Mouse (Mus musculus) heart, adult 2 months (tissue): ENCODE measurements around the gene Fbll1. TPM values are rescaled to one million over a fixed set of nuclear protein-coding genes. Genes with fewer than 3 reads are reported as not detected.

Experiments used
- DNase-seq, 2 experiments: peaks; one replicate each; pipeline ENCODE4 v3.0.0; 2021
- H3K27ac ChIP-seq: fragments of 200-600 bp; 2 replicates; pipeline ENCODE4 v1.8.1; 2022
- H3K27me3 ChIP-seq: fragments of 200-500 bp; 2 replicates; pipeline ENCODE4 v1.6.1; 2012; ENCODE audit warnings: mild to moderate bottlenecking, low read length, inconsistent platforms, mixed read lengths; ENCODE audit not compliant: control insufficient read depth, insufficient read depth
- H3K36me3 ChIP-seq: fragments of 200-500 bp; 2 replicates; pipeline ENCODE4 v1.6.1; 2012; ENCODE audit warnings: low read length, inconsistent platforms; ENCODE audit not compliant: control insufficient read depth, insufficient read depth
- H3K4me1 ChIP-seq: fragments of 200-500 bp; 2 replicates; pipeline ENCODE4 v1.6.1; 2011; ENCODE audit warnings: low read length; ENCODE audit not compliant: control insufficient read depth, insufficient read depth
- H3K4me3 ChIP-seq: fragments of 200-600 bp; 2 replicates; pipeline ENCODE4 v1.8.1; 2022
- H3K79me2 ChIP-seq: fragments of 200-500 bp; replicated peaks from 2 replicates; pipeline ENCODE4 v1.6.1; 2012; ENCODE audit warnings: mild to moderate bottlenecking, inconsistent platforms, low read length, moderate library complexity, mixed read lengths; ENCODE audit not compliant: control insufficient read depth, insufficient read depth
- H3K9ac ChIP-seq: fragments of 200-500 bp; 2 replicates; pipeline ENCODE4 v1.6.1; 2012; ENCODE audit warnings: low read depth, mild to moderate bottlenecking, control low read depth, inconsistent platforms, low read length, mixed read lengths
- CTCF ChIP-seq: fragments of 200-600 bp; IDR thresholded peaks from 2 replicates; pipeline ENCODE4 v1.8.1; 2022; ENCODE audit warnings: antibody characterized with exemption, mild to moderate bottlenecking, moderate library complexity
- EP300 ChIP-seq: fragments of 200-500 bp; IDR thresholded peaks from 2 replicates; pipeline ENCODE4 v1.6.1; 2011; ENCODE audit warnings: low read depth, low read length, control low read depth; ENCODE audit not compliant: insufficient read depth
- WGBS: fragments of 180-500 bp; shearing (Covaris S2); methylation state at CpG from one replicate; pipeline ENCODE4 v1.1.7; 2018; 5-methylcytosine and 5-hydroxymethylcytosine counted together
- intact Hi-C: fragments of 180-260 bp; cut with DNase I; formaldehyde crosslinking; loops from one replicate; pipeline ENCODE4 v1.15.1; 2025
- microRNA-seq, 2 experiments: library from miRNA; unstranded; fragments of <30 nt; microRNA quantifications; one replicate each; pipeline ENCODE4 v1.2.0; 2021
- polyA plus RNA-seq: library from polyadenylated mRNA; depleted of rRNA; stranded (reverse); fragments of >200 nt; gene quantifications from 2 replicates; pipeline ENCODE4 v1.2.3, GENCODE M21; 2012; rRNA removed
- total RNA-seq, 2 experiments: library from RNA; stranded (reverse); gene quantifications; 2 replicates each; pipeline ENCODE4 v1.2.3; 2021

Gene Fbll1
- total and polyA plus RNA-seq, 3 experiments = not detected

GRCm38 (mm10) chr11:35750578-35750977 lies 48.1 kb downstream of the Fbll1 start:
- Histone ChIP-seq H3K79me2 (no peaks in the 10 kb centered on the region), H3K27me3 (no peaks in the 10 kb centered on the region), H3K36me3 (no peaks in the 10 kb centered on the region), H3K27ac (no peak overlapping the region; the same call in 1 of the 2 replicates), H3K9ac (no peak overlapping the region), H3K4me1 (no peaks in the 10 kb centered on the region), H3K4me3 (no peak overlapping the region)
- TF ChIP-seq EP300 (peak; percentile 92), CTCF (no peak)
- intact Hi-C loops = no loop called here
- peak; percentile 36 to 79 for DNase-seq
- WGBS = 48% methylated on average over 8 of the region's 8 CpGs

Small RNA genes lying within 50 kb of the gene (microRNA-seq; reads per million reads assigned to microRNA genes)
- 2.7 to 3.4 reads per million in 2 experiments for gene Mir103-1

Other genes with a start within 250 kb of the Fbll1 start
- 10 to 100 TPM; 19.4 to 21.8 TPM for gene Pank3, start 29.4 kb downstream of the Fbll1 start, total RNA-seq
- gene Pank3, start 29.4 kb downstream of the Fbll1 start, polyA plus RNA-seq = 4.8 and 10.9 TPM in 2 replicates
- gene Rars, start 35.6 kb upstream of the Fbll1 start, total RNA-seq = 10 to 100 TPM; 36.3 to 37.4 TPM
- 11.7 and 21.8 TPM in 2 replicates for gene Rars, start 35.6 kb upstream of the Fbll1 start, polyA plus RNA-seq
- gene Wwc1, start 181.6 kb upstream of the Fbll1 start, total RNA-seq = 1 to 10 TPM in 1 of 2 experiments, under 1 TPM in 1; 0.84 to 2.1 TPM
- gene Wwc1, start 181.6 kb upstream of the Fbll1 start, polyA plus RNA-seq = 0.50 and 1.1 TPM in 2 replicates